Mouse (Mus musculus) lung, adult 2 months (tissue): ENCODE measurements at regions not wholly inside any gene's neighbourhood (a gene's known extent, or its start where the extent isn't known, plus 50 kb on each side); places are given as distances from the start of the nearest gene placed in this dataset.

Source experiments
- CTCF ChIP-seq: fragments of 200-500 bp; IDR thresholded peaks from 2 replicates; pipeline ENCODE4 v1.5.1; 2011; ENCODE audit warnings: mild to moderate bottlenecking, low read length, control low read depth; ENCODE audit not compliant: insufficient read depth
- POLR2A ChIP-seq: fragments of 200-500 bp; IDR thresholded peaks from 2 replicates; pipeline ENCODE4 v1.6.1; 2011; ENCODE audit warnings: low read depth, mild to moderate bottlenecking, control low read depth, low read length, borderline replicate concordance; ENCODE audit errors: extremely low read depth

GRCm38 (mm10) chr5:54827076-54827475, 828.8 kb downstream of the Stim2 start:
- TF ChIP-seq POLR2A = no peak
- TF ChIP-seq CTCF = no peak
